Mouse (Mus musculus) kidney, adult 9 months (tissue): ENCODE results near the gene Asic5.
A peak's percentile ranks its signal among the peaks of the same experiment; 100 is the strongest.

Experiments
- DNase-seq: peaks from one replicate; pipeline ENCODE4 v3.0.0; 2022

Asic5 gene

DNA sequence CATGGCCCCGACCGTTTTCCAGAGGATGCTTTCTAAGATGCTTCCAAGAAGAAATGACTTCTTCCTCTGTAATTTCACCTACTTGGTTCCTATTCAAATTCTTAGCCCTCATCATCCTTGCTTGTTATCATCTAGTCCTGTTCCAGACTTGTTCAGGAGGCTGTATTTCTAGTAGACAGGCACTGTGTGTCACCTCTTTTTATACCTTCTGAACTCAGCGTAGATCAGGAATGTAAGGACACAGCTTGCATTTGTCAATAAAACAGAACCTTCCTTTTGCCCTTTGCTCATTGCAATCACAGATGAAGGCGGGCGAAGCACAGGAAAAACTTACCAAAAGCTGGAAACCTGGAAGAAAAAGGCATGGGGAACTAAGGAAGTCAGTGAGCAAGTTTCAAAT is at the start of gene Asic5:
TSS of gene Asic5 (plus strand) at position 301 of the 400 bp plus-strand sequence.
- DNase-seq: no peak

DNA sequence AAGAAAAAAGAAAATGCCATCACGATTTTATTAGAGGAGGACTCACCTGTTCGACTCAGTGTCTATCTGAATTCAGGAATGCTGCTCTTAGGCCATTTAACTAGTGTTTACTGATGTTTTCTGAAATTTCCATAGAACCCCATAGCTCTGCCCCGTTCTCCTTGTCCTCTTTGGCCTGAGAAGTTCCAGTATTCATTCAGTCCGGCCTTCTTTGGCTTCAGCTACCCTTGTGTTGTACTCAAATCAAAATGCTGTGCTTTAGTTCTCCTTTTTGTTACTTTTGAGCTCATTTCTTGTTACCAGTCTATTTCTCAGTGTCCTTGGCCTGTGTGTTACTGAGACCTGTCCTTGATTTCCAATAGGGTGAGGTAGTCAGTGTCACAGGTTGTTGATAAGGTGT is 48.7 kb upstream of the Asic5 start:
- no peak for DNase-seq

DNA sequence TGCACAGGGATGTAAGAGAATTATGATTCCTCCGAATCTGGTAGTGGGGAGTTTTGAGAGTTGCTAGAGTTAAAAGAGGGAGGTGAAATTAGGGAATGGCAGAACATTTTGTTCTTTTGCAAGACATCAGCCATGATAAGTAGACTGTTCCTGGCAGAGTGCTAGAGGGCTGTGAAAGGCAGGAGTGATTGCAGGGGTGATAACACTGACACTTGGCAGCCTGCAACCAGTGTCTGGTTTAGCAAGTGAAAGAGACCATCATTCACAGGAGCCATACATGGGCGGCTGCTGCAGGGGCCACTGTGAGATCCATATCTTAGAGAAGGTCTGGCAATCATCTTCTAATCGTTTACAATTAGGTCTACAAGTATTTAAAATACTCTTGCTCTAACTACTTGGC is 43.2 kb upstream of the Asic5 start:
- DNase-seq: no peak

DNA sequence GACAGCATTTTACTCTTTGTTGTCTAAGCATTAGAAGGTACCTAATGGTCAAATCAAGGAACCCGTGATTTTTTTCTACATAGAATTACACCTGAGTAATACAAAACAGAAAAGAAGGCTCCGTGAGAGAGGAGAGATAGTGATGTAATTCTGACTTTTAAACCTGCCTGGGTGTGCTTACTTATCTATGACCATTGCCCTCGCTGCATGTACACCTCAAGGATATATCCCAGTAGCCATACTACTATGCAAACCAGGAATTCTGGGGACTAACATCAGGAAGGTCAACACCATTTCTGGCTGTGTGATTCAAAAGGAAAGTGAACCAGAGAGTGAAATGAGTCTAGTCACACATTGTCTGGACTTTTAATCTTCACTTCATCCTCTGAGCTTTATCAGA is 39.7 kb upstream of the Asic5 start:
- no peak for DNase-seq

DNA sequence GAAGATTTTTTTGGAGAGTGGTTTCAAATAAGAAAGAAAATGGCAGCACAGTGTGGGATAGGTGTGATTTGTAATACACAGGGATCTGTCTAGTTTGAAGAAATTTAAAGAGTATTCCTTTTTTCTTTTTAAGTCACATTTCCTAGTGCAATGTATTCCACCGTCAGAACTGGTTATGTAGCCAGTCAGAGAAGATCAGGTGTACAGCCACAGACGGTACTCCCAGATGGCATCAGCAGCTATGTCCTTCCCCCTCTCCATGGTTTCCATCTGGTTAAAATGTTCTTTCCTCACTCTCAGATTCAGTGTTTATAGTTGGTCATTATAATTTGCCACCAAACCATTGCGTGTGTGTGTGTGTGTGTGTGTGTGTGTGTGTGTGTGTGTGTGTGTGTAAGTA is 39.0 kb upstream of the Asic5 start:
- DNase-seq: no peak

DNA sequence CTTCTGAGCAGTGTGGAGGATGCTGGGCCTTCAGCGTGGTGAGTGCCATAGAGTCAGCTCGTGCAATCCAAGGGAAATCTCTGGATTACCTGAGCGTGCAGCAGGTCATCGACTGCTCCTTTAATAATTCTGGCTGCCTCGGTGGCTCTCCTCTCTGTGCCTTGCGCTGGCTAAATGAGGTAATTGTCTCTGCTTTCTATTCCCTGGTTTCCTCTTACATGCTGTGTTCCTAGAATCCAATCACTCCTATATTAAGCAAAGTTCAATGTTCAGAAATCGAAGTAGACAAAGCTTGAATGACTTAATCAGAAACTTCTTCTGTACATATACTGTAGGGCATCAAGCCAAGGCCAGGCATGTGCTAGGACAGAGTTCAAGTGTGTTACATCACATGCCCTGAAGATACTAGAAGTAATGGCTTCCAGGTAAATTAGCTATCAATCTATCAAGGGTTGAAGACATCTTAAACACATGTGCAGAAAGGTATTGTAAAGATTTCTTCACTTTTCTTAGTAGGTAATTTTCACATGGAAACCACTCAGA is 37.2 kb upstream of the Asic5 start:
- DNase-seq: no peak

DNA sequence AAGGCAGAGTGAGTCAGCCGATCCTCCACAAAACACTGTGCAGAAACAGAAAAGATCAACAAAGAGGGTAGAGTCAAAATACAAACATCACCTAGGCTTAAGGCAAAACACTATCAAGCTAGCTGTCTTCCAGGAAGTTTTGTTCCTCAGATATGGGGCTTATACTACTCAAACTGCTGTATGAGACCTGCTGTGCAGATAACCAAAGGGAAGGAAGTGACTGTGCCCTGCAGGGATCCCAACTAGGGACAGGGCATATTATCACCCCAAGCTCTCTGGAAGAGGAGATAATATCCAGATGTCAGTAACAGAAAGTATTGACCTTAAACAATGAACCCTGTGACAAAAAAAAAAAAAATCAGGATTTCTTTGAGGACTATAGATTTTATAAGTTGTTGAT is 33.0 kb upstream of the Asic5 start:
- DNase-seq: no peak

DNA sequence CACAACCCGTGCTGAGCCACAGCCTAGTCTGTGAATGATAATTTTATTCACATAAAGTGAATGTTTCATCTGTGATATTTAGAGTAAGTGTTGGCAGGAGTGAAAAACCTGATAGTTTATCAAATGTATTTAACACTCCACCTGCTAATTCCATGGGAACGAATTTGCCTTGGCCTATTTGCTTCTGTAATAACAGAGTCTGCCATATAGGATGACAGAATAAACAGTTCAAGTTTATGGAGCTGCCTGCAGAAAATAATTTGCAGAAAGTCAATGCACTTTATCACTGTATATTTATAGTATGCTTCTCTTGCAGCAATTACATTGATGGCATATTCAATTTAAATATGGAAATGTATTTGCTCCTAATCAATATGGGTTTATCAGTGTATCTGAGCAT is 30.3 kb upstream of the Asic5 start:
- DNase-seq: no peak

DNA sequence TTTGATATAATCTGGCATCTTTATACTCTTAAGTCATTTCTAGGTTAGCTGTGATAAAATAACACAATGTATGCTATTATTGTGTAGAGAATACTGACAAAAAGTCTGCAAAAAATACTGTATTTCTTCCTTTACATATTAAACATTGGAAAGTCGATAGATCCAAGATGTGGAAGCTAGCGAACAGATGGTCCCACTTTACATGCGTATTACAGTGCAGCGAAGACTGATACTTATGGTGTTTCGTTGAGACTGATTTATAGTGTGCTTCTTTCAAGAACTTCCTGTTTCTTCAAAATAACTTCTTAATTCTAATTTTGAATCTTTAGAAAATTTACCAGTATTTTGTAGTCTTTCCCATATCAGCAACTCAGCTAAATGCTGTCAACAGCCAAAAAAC is 24.6 kb upstream of the Asic5 start:
- DNase-seq: no peak

DNA sequence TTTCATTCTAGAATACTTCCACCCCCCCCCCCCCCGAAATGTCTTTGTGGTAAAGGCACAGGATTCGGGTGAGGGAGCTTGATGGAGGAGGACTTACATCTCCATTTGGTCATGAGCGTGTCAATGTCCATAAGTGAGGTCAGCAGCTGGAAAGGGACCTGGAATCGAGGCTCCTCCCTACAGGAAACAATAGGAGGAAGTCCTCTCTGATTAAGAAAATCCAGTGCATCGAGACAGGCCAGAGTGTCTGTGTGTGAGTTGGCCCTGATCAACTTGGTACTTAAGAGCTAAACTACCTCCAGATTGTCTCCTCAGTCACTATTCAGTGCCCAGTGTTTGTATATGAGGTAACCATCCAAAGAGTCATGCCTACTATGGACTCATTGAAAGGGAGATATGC is 20.8 kb upstream of the Asic5 start:
- DNase-seq: no peak

DNA sequence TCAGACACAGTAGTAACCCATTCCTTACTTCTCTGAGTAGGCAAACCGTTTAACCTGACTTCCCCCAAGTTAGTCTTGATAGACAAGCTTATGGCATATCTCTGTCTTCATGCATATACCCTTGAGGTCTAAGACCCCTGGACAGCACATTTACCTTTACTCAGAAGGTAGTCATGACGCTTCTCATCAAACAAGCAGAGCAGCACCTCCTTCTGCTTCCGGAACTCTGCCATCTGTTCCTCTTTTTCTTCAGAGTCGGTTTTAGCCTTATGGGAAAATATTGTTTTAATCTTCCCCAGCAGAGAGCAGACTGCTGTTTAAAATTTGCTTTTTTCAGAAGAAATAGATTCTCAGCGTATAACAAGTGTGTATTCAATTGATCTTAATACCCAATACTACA is 18.3 kb upstream of the Asic5 start:
- no peak for DNase-seq

DNA sequence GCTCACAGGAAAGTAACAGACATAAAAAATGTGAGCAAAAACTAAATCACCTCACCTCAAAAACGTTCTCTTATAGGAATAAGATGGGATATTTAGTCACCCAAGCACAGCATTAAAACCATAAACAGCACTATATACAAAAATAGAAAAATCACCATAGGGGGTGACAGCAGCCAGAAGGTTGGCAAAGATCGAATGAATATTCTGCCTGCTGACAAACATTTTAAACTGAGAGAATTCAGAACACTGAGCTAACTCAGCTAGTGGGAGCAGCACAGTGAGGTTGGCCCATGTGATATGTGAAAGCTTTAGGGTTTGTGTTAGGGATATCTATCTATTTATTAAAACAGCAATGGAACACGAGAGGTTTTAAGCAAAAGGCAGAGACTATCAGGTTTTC is 17.5 kb upstream of the Asic5 start:
- no peak for DNase-seq

DNA sequence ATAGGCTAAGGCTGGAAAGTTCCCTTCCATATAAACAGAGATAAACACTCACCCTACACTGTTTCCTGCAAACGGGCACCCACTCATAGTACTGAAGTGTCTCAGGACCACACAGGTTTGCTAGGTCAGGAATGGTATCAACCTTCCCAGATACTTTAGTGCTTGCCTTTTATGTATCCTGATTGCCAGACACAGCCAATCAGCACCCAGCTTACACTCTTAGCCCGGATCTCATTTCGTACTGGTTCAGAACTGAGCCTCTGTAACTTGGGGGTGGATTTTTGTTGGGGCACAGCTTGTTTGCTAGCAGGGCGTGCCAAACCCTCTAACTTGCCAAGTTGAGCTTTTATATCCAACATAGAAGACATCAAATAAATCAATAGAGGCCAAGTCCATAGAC is 6.5 kb upstream of the Asic5 start:
- no peak for DNase-seq

DNA sequence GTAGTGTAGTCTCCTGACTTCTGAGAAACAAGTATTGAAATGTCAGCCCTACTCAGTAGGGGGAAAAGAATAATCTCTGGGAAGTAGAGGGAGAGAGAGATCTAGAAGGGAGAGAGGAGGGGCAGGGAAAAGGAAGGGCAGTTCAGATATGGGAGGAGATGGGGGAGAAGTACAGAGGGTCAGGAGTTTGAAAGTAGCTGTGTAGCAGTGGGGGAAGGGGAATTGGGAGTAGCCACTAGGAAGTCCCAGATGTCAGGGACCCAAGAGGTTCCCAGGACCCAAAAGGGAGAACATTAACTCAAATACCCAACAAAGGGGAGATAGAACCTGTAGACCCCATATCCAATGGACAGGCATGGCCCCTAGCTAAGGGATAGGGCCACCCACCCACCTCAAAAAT is 6.0 kb upstream of the Asic5 start, which contains the start of gene Tdo2:
TSS of gene Tdo2 (minus strand) at position 101 of the 400 bp plus-strand sequence.
- DNase-seq: no peak

DNA sequence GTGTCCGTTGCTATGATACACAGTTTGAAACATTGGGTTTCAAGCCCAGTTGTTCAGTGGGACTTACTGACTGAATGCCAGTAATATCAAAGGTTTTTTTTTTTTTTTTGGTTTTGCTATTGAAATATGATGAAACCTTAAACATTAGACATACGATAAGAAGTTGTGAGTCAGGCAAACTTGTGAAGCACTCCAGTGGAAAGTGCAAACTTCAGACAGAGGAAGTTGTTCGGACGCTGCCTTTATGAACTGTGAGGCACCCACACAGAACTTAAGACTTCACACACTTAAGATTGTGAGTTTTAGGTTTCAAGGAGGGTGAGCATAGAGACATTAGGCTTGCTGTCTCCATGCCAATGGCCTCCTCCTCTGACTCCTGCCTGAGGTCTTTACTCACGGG is 514 bp upstream of the Asic5 start:
- no peak for DNase-seq

DNA sequence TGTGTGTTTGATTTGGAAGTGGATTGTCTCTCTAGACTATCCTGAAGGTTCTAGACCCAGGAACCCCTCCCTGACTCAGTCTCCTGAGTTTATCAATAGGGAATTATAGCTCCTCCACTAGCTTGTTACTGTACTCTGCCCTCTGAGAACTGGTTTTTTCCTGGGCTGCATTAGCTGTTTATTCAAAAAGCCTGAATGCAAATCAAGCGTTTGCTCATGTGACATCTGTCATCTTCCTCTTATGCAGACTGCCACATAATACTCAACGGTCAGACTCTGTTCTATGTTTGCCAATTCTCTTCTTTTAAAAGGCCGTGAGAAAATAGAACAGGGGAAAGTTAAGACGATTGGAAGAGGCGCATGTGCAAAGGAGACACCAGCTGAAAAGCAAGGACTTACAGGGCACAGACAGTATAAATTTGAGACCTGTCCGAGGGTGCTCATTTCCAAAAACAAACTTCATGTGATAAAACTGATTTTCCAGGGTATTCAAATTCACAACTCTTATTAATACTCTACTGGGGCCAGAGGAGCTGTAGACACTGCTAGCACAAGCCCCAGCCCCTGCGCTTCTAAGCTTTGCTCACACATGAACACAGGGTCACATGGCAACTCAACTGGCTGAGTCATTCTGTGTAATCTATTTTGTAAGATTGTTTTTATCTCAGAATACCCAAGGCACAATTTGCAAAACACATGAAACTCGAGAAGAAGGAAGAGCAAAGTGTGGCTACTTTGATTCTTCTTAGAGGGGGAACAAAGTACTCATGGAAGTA is 1.2 kb downstream of the Asic5 start:
- DNase-seq: no peak

DNA sequence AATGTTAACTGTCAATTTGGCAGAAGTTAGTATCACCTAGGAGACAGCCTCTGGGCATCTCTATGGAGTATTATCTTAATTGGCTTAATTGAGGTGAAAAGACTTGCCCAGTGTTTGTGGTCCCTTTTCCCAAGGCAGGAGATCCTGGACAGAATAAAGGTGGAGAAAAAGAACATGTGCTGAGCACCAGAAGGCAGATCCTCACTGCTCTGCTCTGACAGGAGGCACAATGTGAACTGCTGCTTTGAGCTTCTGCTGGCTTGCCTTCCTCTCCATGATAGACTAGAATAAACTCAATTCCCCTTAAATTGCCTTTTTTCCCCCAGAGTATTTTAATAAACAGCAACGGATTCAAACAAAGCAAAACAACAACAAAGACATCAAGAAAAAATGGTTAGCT is 3.0 kb downstream of the Asic5 start:
- DNase-seq: no peak

DNA sequence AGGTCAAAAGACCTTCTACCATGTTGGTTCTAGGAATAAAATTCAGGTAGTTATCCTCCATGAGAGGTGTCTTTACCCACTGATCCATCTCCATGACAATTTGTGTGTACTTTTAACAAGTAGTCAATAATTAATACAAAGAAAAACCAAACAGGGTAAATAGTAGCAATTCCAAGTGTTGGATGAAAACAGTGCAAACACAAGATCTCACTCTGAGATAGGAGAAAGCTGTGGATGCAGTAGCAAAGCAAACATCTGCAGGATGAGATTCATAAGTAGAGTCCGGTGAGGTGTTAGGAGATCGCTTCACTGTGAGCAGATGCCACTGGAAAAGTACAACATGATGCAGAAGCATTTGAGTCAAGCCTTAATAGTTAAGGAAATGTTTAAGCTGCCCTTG is 4.0 kb downstream of the Asic5 start:
- no peak for DNase-seq

DNA sequence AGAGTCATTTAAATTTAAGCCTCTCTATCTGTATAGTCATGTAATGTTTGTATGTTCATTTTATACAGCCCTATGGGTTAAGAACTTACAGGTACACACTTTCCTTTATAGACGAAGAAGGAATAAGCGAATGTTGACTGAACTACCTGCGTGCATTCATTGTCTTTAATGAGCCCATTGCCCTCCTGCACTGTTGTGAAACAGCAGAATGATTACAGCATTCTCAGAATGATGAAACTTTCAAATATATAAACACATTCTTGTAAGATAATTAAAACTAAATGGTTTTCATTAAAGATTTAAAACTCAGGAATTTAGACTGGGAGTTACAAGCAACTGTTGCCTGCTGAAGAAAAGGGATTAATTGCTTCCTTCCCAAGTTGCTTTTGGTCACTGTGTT is 5.5 kb downstream of the Asic5 start:
- no peak for DNase-seq

DNA sequence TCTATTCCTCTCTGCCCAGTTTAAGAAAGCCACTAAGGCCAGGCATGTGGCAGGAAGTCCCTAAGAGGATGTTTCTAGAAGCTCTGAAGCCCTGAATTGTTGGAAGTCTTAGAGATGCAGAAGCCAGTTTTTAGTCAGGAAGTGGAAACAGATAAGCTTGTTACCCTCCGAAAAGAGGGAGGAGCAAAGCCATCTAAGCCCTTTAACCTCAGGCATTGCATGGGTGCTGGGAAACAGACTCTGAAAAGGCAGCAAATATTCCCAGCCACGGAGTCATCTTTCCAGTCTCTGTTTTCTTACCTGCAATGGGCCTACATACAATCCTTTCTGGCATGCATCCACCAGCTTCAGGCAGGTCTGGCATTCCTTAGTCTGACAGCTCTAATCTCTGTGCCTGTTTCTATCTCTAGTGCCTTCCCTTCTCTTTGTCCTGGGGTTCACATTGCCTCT is 7.6 kb downstream of the Asic5 start:
- no peak for DNase-seq

DNA sequence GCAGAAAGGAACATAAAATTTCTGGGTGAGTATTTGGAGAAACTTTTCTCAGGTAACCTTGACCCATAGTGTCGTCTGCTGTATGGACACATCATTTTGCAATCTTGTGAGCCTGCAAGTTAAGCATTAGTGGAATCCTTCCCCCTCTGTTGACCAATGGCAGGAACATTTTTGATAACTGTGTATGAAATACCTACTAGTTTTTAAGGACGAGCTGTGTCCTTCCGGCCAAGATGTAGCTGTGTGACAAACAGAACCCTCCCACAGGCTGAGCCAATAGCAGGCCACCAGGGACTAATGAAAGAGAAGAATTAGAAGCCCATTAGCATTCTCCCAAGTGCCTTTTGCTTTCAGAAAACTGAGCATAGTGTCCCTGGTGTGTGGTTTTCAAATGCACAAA is 8.4 kb downstream of the Asic5 start:
- DNase-seq: no peak

DNA sequence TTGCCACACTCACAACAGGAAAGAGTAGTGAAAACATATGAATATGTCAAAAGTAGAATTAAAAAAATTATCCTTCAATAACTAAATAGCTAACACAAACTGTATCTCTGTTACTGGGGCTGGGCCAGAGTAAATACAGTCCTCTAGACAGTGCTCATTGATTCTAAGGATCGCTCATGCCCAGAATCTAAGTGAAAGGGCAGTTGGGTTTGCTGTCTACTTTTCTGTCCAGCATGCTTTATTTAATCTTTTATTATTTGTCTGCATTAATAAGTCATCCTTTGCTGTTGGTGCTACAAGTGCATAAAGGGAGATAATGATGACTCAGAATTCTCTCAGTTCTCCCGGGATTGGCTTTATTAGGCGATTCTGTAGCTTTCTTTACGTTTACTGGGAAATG is 13.3 kb downstream of the Asic5 start:
- DNase-seq: no peak

DNA sequence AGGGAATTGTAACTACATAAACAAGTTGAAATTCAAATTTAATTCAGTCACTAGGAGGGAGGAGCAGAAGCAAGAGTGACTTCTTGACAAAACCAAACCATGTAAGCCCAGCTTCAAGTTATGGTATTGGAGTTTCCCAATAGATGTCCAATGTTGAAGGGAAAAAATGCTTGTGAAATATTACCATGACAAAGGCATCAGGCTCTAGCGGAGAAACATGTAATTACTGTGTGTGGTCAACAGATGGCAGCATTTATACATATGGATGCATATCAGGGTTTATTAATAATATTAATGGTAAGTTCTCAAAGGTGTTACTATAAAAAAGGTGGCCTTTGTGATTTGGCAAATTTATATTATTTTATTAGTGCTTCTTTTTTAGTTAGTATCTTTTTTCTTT is 13.9 kb downstream of the Asic5 start:
- peak; percentile 61 for DNase-seq

DNA sequence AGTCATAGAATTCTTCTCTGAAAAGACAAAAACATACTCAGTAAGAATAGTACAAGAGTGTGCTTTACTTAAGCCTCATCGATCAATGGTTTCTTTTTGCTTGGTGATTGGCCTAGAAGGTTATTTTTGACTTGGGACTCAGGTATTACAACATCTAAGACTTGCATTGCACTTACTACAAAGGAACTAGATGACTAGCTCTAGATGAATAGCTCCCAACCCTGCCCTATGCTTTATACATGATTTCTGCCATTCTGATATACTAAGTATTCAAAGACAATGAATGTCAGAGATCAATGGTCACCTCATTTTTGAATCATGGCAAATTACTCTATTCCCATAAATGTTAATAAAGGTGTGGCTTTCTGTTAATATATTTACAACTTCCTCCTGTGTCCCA is 24.9 kb downstream of the Asic5 start:
- DNase-seq: no peak

DNA sequence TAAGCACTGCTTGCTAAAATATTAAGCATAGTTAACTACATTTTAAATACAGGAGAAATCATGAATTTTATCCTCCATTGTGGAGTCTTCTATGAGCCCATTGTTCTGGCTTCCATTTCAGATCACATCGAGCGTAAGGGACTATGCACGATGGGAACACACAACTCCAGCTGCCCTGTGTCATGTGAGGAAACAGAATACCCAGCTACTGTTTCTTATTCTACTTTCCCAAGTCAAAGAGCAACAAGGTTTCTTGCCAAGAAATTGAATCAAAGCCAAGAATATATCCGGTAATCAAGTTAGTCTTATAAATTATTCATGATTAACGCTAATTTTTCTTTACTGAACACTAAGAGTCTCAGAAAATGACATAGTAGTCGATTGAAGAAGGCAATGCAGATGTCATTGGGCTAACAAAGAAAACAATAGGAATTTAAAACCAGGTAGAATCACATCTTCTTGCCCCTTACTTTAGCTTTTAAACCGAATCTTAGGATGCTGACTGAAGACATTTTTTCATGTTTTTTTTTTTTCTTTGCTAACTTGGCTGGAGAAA is 32.1 kb downstream of the Asic5 start:
- peak; percentile 8 for DNase-seq
